Mouse (Mus musculus): ENCODE results near the gene Hoxa11.

- no peak for TF ChIP-seq CTCF (IDR thresholded peaks at IDR 0.05; ENCODE audit: low read depth, low read length)
- TF ChIP-seq POLR2A (IDR thresholded peaks at IDR 0.05; ENCODE audit: borderline replicate concordance, low read depth, low read length): no peak
These were observed 26.2 kb downstream of the Hoxa11 start for GRCm38 (mm10) chr6:52219234-52219942.
